Mouse (Mus musculus): ENCODE data around the gene H2-M9.

Gene H2-M9

DNA sequence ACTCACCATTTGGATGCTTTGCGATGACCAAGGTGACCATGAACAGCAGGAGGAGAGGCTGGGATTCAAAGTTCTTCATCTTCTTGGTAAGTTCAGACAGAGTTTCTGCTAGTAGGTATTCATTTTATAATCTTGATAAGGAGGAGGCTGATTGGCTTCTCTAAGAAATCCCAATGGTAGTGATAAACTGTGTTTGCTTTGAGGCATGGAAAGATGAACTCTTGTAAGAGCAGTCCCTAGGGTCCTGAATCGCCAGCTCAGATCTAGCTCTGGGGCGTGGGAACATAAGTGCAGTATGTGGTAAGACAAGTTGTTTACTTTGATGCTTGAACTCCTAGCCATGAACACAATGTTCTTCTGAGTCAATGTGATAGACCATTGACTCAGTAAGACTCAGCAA, at the start of gene H2-M9:
Gene H2-M9 (minus strand): TSS at position 101 of the 400 bp plus-strand sequence.
- DNase-seq (ENCODE audit: low spot score): no peak

DNA sequence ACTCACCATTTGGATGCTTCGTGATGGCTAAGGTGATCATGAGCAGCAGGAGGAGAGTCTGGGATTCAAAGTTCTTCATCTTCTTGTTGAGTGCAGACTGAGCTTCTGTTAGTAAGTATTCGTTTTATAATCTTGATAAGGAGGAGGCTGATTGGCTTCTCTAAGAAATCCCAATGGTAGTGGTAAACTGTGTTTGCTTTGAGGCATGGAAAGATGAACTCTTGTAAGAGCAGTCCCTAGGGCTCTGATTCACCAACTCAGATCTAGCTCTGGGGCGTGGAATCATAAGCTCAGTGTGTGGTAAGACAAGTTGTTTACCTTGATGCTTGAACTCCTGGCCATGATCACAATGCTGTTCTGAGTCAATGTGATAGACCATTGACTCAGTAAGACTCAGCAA, 29.7 kb upstream of the H2-M9 start, which contains the start of gene H2-M1:
Gene H2-M1 (minus strand): TSS at position 101 of the 400 bp plus-strand sequence.
- DNase-seq (ENCODE audit: low spot score): no peak
